Mouse (Mus musculus) cerebellum, postnatal 4 days (tissue): Measurements from ENCODE around the gene Stx3.

Experiments used
- DNase-seq, 2 experiments: peaks; one replicate each; pipeline ENCODE4 v3.0.0; 2022; ENCODE audit warnings: low spot score in 2 of 2, mixed read lengths in 1 of 2

Stx3 gene

DNA sequence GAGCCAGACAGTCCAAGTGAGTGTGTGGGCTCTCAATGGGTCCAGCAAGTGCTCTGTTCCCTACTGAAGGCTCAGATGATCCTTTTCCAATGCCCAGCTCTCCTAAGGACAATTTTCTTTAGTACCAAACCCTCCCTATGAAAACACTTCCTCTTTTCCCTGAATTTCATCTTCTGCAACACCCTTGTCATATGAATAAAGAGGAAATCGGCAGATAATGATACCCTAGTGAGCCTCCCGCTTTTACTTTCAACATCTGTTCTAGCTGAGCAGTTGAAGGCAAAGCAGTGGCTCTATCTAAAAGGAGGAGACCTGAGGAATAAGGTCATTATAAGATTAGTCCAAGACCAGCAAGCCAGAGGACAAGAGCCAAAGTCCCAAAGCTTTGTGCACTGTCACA, 10.8 kb downstream of the Stx3 start:
- DNase-seq = no peak

DNA sequence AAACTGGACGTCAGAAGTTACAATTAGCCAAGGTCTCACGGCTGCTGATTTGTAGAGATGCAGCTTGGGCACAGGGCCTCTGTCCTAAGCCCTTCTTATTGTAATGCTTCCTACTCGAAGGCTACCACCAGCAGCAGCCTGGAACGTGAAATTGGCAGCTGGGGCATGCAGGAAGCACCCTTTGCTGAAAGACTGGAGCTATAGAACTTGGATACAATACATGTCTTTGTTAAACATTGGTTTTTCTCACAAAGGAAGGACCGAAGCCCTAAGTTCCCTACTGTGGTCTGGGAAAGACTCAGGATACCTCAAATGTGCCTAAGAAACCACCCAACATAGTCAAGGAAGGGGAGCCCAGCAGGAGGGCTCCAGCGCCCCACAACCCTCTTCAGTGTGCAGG, 11.4 kb downstream of the Stx3 start:
- no peak for DNase-seq

DNA sequence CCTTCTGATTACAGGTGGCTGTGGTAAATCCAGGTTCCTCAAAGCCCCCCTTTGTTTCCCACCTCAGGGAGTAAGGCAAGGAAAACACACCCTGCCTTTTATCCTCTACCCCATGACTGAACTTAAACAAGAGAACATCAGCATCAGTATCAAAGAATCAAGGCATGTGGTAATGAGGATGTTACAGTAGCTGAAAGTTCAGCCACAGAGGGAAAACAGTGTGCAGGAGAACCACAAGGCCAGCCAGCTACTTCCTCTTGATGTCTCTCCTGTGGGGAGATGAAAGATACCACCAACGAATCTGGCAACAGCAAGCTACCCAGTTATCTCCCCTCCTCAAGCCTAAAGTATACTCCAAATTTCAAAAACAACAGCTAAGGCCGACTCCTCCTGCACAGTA, 12.0 kb downstream of the Stx3 start:
- no peak for DNase-seq

DNA sequence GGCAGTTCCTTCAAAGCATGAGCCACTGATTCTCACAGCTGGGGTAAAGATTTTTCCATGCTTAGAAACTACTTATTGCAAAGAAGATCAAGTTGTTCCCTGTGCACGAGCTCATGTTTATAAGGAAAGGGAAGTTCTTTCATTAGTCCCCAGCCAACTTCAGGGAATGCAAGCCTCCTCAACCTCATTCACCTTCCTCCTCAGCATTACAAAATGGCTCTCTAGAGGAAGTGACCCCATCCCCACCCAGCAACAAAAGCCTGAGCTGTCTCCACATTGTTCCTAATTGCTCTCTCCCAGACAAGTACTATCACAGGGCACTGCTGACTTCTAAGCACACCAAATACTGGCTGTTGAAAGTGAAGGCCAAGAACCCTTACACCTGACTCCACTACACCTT, 14.8 kb downstream of the Stx3 start:
- no peak for DNase-seq

DNA sequence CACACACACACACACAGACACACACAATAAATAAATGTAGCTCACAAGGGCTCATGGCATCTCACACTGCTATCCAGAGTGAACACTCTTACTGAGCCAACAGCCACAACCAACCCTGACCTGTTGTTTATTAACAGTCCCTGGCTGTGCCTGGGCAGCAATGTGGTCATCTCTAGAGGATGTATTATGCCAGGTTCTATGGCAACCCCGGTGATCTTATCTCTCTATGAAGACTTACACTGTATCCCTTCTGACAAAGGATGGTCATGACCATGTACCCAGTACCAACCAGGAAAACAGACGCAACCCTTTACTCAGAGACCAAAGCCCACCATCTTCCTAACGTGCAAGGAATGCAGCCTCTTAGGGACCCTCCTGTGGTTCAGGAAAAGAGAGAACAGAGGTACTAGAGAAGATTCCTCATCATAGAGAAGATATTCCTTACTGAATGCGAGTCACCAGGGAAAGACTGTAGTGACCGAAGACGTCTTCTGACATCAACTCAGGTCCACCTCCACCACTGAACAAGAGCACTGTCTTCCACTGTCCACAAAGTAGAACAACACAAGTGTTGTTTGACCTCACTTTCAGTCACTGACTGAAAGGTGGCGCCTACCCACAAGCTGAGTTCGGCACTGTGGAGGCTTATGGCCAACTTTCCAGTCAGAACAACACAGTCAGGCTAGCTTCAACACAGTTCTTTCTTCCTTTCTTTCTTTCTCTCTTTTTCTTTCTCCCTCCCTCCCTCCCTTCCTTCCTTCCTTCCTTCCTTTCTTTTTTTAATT, 18.5 kb downstream of the Stx3 start:
- no peak for DNase-seq

DNA sequence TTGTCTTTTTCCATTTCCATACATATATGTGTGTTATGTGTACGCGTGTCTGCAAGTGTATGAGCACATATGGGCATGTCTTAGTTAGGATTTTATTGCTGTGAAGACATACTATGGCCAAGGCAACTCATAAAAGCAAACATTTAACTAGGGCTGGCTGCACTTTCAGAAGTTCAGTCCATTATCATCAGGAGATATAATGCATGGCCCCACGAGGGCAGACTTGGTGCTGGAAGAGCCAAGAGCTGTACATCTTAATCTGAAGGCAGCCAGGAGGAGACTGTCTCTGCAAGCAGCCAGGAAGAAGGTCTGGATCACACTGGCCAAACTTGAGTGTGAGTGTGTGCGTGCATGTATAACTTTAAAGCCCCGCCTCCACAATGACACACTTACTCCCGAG, 24.8 kb downstream of the Stx3 start:
- no peak for DNase-seq

DNA sequence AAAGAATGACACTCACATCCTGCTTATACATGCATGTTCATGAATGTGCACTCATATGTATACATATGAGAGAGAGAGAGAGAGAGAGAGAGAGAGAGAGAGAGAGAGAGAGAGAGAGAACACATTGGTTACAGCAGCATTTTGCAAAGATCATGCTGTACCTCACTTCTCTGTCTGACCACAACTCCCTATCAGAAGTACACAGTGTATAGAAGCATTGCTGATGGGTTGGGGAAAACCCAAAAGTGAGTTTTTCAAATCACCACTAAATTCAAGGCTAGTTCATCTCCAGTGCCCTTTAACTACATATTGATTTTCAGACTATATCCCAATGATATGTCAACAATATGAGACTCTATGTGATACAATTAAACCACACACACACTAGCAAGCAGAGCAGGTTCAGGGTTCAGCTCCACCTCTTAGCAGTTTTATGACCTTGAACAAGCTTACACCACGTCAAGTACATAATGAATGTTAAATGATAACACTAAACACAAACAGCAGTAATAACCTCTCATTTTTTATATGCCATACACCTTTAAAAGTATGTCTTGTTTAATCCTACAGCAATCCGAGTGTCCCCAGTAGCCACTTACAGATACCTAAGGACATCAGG, 25.4 kb downstream of the Stx3 start:
- no peak for DNase-seq

DNA sequence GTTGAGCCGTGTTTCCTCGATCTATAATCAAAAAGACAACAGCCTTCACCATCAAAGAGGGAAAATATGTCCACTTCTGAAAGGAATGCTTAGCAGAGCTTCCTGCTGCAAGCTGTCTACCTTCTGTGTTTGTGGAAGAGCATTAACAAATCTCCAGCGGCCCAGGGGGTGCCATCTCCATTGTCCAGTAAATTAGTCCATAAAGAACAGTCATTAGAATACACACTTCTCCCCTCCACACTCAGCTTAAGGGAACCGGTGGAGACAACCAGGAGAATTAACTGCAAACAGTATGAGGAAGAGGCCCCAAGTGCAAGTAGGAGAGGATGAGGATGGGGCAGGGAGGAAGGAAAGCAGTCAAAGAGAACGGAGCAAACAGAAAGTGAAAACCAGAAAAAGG, 27.4 kb downstream of the Stx3 start:
- no peak for DNase-seq

DNA sequence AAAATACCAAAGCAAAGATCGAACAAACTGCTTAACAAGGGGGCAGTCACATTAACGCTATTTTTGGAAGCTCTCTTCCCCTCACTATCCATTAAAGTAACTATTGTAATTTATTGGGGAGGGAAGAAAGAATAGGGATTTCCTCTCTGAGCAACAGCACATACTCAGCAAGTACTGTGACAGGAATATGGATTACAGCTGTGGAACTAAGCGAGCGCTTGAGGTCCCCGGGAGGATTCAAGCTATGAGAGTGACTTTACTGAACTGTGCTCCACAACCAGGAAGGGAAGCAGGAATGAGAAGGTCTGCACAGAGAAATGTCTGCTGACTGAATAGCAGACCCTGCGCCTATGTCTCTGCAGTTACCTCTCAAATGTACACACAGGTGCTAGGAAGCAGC, 30.3 kb downstream of the Stx3 start:
- DNase-seq = no peak

DNA sequence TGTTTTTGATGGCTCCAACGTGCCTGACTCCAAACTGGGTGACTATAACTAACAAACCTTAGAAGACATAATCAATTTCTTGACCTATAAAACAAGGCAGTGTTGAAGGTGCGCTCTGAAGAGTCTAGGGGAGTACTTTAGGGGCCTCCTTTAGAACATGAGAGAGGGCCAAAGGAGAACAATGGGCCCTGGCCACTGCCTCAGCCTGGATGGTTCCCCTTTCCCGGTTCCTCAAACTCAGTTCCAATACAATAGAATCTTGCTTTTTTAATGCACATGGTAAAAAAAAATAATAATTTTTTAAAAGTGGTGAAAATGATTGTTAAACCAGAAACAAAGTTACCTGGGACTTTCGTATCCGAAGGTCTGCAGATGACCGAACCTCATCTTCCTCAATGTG, 31.4 kb downstream of the Stx3 start:
- no peak for DNase-seq

DNA sequence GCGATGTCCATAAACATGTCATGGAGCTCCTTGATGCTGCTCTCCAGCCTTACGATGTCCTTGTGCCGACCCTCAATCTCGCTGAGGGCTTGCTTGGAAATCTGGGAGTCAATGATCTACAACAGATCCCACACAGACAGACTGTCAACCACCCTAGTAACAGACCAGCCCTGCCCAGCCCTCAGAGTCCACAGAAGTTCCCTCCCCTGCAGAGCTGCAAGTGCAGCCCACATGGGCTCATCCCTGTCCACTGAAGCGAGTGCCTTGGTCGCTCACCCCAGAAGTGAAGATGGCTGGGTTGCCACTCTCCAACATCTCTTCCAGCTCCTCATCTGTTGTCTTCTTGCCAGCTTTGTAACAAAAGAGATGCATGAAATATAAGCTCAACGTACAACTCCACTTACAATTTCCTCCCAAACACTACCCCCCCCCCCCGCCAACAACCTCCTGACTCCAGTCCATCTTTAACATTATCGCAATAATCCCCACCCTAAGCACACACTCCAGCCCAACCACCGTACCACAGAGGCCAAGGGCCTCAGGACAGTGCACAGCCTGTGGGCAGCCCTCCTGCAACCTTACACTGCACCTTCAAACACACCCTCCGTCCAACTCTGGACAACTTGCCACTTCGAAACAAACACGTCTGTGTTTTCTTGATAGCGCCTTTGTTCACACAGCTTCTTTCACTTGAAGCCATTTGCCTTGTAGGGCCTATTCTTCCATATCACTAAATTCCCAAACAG, 33.6 kb downstream of the Stx3 start:
- DNase-seq = no peak

DNA sequence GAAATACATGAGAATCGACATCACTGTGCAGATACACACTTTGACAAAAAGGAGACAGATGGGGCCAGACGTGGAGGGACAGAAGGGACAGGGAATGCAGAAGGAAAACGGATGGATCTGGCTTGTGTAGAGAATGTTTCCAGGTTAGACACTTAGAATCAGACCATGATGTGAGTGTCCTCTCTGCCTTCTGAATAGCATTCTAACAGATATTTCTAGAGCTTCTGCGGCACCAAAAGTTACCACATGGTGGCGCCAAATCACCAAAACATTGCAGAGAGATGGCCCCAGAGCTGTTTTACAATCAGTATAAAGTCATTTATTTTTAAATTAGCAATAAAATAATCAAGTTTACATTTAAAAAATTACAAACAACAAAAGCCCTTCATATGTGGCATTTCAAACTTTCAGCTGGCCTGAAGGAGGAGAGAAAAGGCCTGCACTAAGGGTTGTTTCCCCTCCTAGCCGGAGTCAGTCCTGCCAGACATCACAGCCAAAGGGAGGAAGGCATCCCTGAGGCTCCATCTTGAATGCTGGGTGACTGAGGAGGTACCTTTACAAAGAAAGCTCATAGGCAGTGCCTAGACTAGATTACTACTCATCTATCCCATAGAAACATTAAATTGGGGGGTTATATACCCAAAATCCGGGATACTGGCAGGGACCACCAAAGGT, 41.9 kb downstream of the Stx3 start:
- peak; percentile 52 to 64 for DNase-seq

DNA sequence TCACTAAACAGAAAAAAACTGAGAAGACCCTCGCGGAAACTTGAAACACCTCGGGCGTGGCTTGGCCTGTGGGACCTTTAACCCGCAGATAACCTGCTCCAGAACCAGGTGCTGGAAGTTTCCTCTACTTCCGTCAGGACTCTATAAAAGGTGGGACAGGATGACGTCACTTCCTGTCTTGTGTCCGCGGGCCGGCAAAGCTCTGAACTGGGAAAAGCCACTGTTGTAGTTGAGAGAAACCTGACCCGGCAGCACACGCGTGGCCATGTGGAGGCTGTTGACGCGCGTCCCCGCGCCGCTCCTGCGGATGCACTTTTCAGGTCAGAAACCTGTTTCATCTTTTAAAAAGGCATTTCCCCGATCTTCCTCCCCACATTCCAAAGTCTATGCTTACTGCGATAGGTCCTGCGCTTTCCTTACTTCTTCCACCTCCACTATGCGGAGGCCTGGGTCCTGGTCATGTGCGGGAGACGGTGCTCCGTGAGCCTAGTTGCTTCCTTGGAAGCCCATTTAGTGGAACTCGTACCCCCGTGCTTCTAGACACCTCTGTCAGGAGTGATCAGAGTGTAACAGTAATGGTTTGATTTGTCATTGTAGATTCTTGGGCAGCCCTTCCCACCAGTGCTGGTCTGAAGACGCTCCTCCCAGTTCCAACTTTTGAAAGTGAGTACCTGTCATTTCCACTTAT, 48.9 kb downstream of the Stx3 start, which contains the start of gene Mrpl16:
TSS of gene Mrpl16 (plus strand) at position 187 of the 688 bp plus-strand sequence.
- DNase-seq = peak; percentile 78 to 90

DNA sequence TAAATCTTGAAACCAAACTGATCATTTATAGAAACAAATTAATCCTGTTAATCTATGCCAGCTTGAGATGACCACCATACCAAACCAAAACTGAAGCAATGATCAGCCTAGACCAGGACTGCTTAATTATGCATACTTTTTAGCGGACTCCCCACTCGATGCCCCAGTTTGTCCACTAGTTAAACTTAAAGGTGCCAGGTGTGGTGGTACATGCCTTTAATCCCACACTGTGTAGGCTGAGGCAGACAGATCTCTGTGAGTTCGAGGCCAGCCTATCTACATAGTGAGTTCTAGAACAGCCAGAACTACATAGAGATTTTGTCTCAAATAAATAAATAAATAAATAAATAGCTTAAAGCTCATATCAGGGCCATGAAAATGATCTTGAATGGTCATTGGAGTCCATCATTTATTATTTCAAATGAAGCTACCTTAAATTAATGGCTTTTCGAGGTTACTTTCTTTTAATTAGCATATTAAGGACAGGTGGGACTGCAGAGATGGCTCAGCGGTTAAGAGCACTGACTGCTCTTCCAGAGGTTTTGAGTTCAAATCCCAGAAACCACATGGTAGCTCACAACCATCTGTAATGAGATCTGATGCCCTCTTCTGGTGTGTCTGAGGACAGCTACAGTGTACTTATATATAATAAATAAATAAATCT, 49.8 kb downstream of the Stx3 start:
- DNase-seq = no peak

DNA sequence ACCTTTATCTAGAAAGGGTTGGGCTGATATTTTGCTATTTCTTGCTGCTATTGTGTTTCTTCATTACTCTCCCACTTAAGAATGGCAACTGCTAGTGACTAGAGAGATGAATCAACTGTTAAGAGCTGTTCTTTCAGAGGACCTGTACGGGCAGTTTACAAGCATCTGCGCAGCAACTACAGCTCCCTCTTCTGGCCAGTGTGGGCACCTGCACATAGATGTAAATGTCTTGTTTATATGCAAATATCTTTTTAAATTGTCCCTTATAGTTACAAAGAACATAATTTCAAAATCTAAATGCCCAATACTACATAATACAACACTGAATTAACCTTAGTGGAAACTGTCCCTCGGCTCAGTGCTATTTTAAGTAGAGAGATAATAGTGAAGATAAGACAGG, 51.0 kb downstream of the Stx3 start:
- no peak for DNase-seq

DNA sequence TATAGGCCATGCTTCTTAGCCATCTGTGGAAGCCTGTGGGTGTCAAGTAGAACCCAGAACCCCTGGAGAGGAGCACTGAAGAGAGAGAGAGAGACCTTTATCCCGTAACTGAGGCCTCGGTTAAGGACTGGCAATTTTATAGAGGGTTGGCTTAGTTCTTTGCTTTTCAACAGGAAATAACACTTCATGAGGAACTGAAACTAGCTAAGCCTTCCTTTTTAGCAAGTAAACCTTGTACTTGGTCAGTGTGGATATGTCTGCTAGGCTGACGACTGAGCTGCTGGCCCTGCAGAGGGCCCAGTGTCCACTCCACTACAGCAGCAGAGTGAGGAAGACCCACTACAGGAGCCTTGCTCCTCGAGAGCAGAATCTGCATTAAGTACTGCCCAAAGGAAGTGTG, 52.8 kb downstream of the Stx3 start:
- no peak for DNase-seq

DNA sequence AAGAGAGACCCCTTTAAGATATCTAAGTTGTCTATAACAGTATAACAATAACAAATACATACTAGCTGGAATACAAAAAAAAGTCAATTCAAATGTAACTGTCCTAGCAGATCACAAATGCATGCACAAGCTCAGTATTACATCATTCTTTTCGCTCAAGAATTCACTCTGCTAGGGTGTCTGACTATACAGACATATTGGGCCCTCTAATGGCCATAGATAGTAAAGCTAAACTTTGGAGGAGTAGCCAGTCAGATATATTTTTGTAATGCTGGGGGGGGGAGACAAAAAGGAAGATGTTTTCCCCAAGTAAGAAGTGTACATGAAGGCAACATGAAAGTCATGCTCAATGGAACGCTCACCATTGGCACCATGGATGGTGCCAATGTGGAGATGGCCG, 54.1 kb downstream of the Stx3 start:
- no peak for DNase-seq

DNA sequence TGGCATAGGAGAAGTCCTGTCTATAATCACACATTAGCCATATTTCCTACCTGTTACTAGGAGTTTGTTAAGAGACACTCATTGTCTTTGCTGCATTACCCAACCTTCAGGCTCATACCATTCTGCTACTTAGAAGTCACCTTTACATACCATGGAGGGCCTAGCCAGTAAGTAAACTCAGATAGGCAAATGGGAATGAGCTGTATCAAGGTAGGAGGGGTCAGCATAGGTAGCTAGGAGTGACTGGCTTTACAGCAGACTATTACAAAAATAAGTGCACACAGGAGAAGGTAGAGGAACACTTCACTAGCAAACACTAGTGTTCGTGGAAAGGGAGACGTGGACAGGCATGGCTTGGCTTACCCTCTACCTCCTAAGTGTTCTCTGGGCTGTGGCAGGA, 71.9 kb downstream of the Stx3 start, which contains the start of gene Gif:
TSS of gene Gif (plus strand) at position 257 of the 400 bp plus-strand sequence.
- no peak for DNase-seq

DNA sequence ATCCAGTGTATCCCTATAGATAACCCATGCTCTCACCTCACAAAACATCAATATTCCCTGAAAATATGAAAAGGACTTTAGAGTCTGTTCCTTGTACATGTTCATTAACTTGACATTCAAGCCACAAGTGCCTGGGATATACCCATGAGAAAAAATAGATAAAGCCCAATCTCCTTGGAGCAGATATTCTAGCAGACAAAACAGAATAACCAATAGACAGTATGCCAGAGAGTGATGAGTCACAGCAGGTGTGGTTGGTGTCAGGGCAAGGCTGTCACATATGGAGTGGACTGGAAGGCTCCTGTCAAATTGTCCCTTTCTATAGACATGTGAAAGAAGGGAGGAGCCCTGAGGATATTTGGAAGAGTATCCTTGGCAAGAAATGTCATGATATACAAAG, 73.5 kb downstream of the Stx3 start:
- DNase-seq = no peak

DNA sequence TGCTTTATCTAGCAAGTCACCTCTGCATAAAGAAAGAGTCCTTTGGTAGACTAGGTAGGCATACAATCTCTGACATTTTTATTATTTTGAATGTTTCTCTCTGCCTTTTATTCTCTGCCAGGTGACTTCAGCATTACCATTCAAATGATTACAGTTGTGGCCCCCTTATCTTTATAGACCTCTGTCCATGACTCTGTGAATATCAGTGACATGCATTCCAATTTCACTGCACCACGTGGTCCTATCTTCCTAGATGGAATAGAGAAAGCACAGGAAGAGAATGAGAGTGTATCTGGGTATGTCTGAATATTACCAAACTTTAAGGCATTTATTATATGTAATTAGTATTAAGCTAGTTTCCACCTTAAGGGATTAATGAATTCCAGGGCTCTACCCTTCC, 82.7 kb downstream of the Stx3 start:
- no peak for DNase-seq

DNA sequence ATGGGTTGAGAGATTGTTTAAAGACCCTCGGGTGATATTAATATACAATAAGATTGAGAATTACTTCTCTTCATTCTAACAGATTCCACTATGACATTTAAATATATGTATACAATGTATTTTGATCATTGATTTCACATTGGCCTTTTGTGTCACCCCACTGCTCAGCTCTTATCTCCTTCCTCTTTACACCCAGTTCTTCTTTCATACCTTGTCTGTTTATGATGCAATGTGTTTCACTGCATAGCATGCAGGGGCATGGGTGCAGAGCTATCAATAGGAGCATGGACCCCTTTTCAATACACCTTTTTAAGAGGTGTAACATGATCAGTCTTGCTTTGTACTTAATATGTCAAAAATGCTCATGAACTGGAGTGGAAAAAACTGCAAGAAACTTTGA, 88.9 kb downstream of the Stx3 start:
- no peak for DNase-seq
